Mouse (Mus musculus): ENCODE results near the gene Rab44. TPM values are rescaled to one million over a fixed set of nuclear protein-coding genes. Genes with fewer than 3 reads are reported as not detected.
"Not testable (repeated sequence)": the region's sequence is repeated elsewhere in the genome, so short reads cannot be mapped to it uniquely, and the experiment has no call there.

Rab44 gene
- total RNA-seq, 2 experiments from 2014 or later = 0.69 TPM; not detected in 1

- no peak for DNase-seq
Measured at GRCm38 (mm10) chr17:29091348-29091944, 22.5 kb upstream of the Rab44 start.

- DNase-seq = no peak
Measured at GRCm38 (mm10) chr17:29092497-29092896, 21.4 kb upstream of the Rab44 start.

- DNase-seq = peak; percentile 97
Measured at GRCm38 (mm10) chr17:29093110-29093952, 20.6 kb upstream of the Rab44 start.

- peak in 1 of 2 experiments; percentile 38 for DNase-seq
Measured at GRCm38 (mm10) chr17:29093961-29094309, 20.0 kb upstream of the Rab44 start.

GRCm38 (mm10) chr17:29094310-29095181 is 19.4 kb upstream of the Rab44 start:
- peak; percentile 95 for DNase-seq

GRCm38 (mm10) chr17:29095201-29095733 is 18.7 kb upstream of the Rab44 start:
- peak; percentile 98 to 99 for DNase-seq

GRCm38 (mm10) chr17:29096245-29096644 is 17.7 kb upstream of the Rab44 start:
- no peak for DNase-seq

GRCm38 (mm10) chr17:29096851-29097561 is 16.9 kb upstream of the Rab44 start:
- peak in 1 of 2 experiments; percentile 7 for DNase-seq

- DNase-seq = peak in 1 of 2 experiments; percentile 7
Measured at GRCm38 (mm10) chr17:29098291-29098690, 15.7 kb upstream of the Rab44 start.

- peak in 1 of 2 experiments; percentile 4 for DNase-seq
Measured at GRCm38 (mm10) chr17:29099076-29099475, 14.9 kb upstream of the Rab44 start.

GRCm38 (mm10) chr17:29100627-29101026 is 13.3 kb upstream of the Rab44 start:
- DNase-seq = peak in 1 of 2 experiments; percentile 3

- DNase-seq = not testable (repeated sequence)
Measured at GRCm38 (mm10) chr17:29110356-29110755, 3.6 kb upstream of the Rab44 start.

GRCm38 (mm10) chr17:29111332-29111731 is 2.6 kb upstream of the Rab44 start:
- DNase-seq = no peak

- no peak for DNase-seq
Measured at GRCm38 (mm10) chr17:29116023-29116422, 2.1 kb downstream of the Rab44 start.

GRCm38 (mm10) chr17:29117006-29117648 is 3.2 kb downstream of the Rab44 start:
- no peak for DNase-seq

GRCm38 (mm10) chr17:29118057-29118456 is 4.1 kb downstream of the Rab44 start:
- no peak for DNase-seq

GRCm38 (mm10) chr17:29120666-29121065 is 6.7 kb downstream of the Rab44 start:
- peak in 1 of 2 experiments; percentile 29 for DNase-seq

- DNase-seq = peak in 1 of 2 experiments; percentile 51
Measured at GRCm38 (mm10) chr17:29122817-29123216, 8.9 kb downstream of the Rab44 start.

- DNase-seq = no peak
Measured at GRCm38 (mm10) chr17:29123578-29124174, 9.7 kb downstream of the Rab44 start.

GRCm38 (mm10) chr17:29126561-29126960 is 12.6 kb downstream of the Rab44 start:
- no peak for DNase-seq

GRCm38 (mm10) chr17:29129341-29129740 is 15.4 kb downstream of the Rab44 start:
- no peak for DNase-seq

Measured in heart, adult 18-20 months (tissue).